Mouse (Mus musculus): ENCODE data around the gene Cyp21a1. TPM values are rescaled to one million over a fixed set of nuclear protein-coding genes. Genes with fewer than 3 reads are reported as not detected.
"Not testable (repeated sequence)": the region's sequence is repeated elsewhere in the genome, so short reads cannot be mapped to it uniquely, and the experiment has no call there.

The Cyp21a1 gene
- polyA plus RNA-seq, 1 experiment from 2014 or later: not detected

DNA sequence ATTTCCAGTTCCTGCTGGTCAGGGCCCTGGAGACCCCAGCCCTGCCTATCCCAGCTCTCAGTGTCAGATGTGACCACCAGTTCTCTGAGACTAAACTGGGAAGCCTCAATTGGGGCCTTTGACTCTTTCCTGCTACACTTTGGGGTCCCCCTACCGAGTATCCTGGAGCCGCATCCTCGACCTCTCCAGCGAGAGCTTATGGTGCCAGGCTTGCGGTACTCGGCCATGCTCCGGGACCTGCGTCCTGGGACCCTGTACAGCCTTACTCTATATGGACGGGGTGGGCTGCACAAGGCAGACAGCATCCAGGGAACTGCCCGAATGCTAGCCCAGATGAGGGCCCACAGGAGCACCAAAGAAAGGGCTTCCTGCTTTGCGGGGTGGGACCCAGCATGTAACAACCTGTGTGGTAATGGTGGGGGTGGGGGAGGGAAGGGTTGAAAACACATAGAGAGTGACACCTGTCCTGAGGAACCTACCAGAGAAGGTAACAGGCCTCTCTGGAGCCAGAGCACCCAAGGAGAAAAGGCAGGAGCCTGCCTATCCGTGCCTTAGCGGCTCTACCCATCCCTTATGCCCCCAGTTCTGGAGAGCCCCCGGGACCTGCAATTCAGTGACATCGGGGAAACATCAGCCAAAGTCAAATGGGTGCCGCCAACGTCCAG, 5.4 kb downstream of the Cyp21a1 start:
- no peak overlapping the region for H3K4me3 ChIP-seq
- no peaks in the 10 kb centered on the region for H3K36me3 ChIP-seq
- no peak overlapping the region for H3K27ac ChIP-seq
- DNase-seq (ENCODE audit: low spot score): peak; percentile 50
- no peaks in the 10 kb centered on the region for H3K4me1 ChIP-seq
- H3K9me3 ChIP-seq: no peaks in the 10 kb centered on the region
- H3K27me3 ChIP-seq (ENCODE audit: insufficient read depth, poor library complexity, severe bottlenecking): no peaks in the 10 kb centered on the region
- WGBS: 84% methylated on average over 14 of the region's 17 CpGs

DNA sequence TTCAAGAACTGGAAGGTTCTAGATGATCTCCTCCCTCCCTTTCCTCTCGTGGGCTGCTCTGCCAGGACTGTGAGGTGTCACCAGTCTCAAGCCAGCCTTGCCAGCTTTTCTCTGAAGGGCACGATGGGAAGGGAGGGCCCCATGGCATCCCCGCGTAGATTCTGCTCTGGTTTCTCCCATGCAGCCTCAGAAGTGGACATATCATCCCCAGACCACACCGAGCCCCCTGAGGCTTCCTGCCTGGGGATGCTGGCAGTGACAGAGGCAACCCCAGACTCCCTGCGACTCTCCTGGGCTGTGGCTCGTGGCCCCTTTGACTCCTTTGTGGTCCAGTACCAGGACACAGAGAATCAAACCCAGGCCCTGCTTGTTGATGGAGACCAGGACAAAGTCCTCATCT, 6.3 kb downstream of the Cyp21a1 start:
- 80% methylated on average over 7 of the region's 7 CpGs for WGBS
- H3K27ac ChIP-seq; H3K36me3 ChIP-seq; H3K4me1 ChIP-seq; H3K9me3 ChIP-seq; H3K4me3 ChIP-seq; H3K27me3 ChIP-seq (ENCODE audit: insufficient read depth, poor library complexity, severe bottlenecking): not testable (repeated sequence)
- DNase-seq (ENCODE audit: low spot score): peak; percentile 71

GRCm38 (mm10) chr17:34797211-34797995, 7.0 kb downstream of the Cyp21a1 start:
- 78% methylated on average over 10 of the region's 10 CpGs for WGBS

DNA sequence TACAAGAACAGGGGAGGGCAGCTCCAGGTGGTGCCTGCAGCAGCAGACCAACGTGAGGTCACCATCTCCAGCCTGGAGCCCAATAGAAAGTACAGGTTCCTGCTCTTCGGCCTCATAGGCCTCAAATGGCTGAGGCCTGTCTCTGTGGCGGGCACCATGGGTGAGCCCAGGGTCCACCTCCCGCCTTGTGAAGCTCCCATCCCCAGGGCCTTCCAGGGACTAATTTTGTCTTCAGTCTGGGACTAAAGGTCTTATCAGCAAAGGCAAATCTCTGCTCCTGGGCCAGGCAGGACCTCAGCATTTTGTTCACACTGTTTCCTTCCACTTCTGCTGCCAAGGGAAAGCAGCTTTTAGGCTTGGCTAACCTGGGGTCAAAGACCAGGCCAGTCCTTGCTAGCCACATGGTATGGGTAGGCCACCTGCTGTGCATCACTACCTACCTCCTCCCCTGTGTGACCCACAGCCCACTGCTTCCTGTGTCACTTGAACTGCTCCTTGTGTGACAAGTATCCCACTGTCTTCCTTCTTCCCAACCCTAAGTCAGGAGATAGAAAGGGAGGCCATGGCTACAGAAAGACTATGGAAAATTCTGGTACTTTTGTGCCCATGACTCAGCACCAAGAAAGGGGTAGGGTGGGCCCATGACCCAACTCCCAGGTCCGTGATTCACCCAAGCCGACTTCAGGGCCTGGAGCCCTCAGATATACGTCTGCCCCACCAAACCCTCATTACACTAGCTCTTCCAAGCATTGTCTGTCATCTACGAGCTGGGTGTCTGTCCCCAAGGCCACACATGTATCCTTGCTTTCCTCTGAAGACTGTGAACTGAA, 7.8 kb downstream of the Cyp21a1 start:
- DNase-seq (ENCODE audit: low spot score): peak; percentile 62
- 74% methylated on average over 8 of the region's 8 CpGs for WGBS
- H3K27me3 ChIP-seq (ENCODE audit: insufficient read depth, poor library complexity, severe bottlenecking): no peaks in the 10 kb centered on the region
- no peak overlapping the region for H3K27ac ChIP-seq
- no peaks in the 10 kb centered on the region for H3K4me1 ChIP-seq
- H3K4me3 ChIP-seq: no peak overlapping the region
- no peaks in the 10 kb centered on the region for H3K36me3 ChIP-seq
- H3K9me3 ChIP-seq: no peaks in the 10 kb centered on the region

More at GRCm38 (mm10) chr17:34797211-34797995, 7.0 kb downstream of the Cyp21a1 start:
- not testable (repeated sequence) for H3K27ac ChIP-seq; H3K9me3 ChIP-seq; H3K4me3 ChIP-seq; H3K4me1 ChIP-seq; H3K27me3 ChIP-seq (ENCODE audit: insufficient read depth, poor library complexity, severe bottlenecking); H3K36me3 ChIP-seq
- peak; percentile 48 for DNase-seq (ENCODE audit: low spot score)

DNA sequence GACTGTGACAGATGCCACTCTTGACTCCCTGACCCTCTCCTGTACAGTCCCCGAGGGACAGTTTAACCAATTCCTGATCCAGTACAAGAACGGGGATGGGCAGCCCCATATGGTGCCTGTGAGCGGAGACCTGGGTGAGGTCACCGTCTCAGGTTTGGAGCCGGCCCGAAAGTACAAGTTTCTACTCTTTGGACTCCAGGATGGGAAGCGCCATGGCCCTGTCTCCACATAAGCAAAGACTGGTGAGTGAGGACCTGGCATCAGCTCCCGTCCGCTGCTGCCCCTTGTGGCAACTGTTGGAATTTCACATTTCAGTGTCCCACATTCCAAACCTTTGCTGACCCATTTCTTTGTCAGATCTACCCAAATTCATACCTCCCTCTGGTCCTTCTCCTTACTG, 8.7 kb downstream of the Cyp21a1 start:
- Histone ChIP-seq H3K9me3 (no peaks in the 10 kb centered on the region), H3K36me3 (no peaks in the 10 kb centered on the region), H3K4me1 (no peaks in the 10 kb centered on the region), H3K4me3 (no peak overlapping the region), H3K27ac (no peak overlapping the region), H3K27me3 (ENCODE audit: insufficient read depth, poor library complexity, severe bottlenecking) (no peaks in the 10 kb centered on the region)
- WGBS: 60% methylated on average over 9 of the region's 9 CpGs
- DNase-seq (ENCODE audit: low spot score): peak; percentile 59

DNA sequence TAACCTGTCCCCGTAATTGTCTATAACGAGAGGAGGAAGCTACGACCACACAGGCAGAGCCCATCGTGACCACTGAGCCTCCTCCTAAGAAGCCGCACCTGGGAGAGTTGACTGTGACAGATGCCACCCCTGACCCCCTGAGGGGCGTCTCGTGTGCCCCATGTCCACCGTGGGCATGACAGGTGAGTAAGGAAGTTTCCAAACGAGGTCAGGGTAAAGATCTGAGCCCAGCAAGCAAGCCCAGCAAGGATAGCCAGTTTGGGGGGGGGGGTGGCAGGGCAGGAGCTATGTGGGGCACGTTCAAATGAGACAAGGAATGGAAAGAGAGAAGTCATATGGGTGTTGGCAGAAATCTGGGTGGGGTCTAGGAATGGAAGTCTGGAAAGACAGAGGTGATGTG, 9.3 kb downstream of the Cyp21a1 start:
- H3K4me3 ChIP-seq: no peak overlapping the region
- WGBS: 85% methylated on average over 10 of the region's 10 CpGs
- H3K27me3 ChIP-seq (ENCODE audit: insufficient read depth, poor library complexity, severe bottlenecking): no peaks in the 10 kb centered on the region
- H3K27ac ChIP-seq: no peak overlapping the region
- DNase-seq (ENCODE audit: low spot score): no peak
- no peaks in the 10 kb centered on the region for H3K9me3 ChIP-seq
- H3K36me3 ChIP-seq: no peaks in the 10 kb centered on the region
- H3K4me1 ChIP-seq: no peaks in the 10 kb centered on the region

DNA sequence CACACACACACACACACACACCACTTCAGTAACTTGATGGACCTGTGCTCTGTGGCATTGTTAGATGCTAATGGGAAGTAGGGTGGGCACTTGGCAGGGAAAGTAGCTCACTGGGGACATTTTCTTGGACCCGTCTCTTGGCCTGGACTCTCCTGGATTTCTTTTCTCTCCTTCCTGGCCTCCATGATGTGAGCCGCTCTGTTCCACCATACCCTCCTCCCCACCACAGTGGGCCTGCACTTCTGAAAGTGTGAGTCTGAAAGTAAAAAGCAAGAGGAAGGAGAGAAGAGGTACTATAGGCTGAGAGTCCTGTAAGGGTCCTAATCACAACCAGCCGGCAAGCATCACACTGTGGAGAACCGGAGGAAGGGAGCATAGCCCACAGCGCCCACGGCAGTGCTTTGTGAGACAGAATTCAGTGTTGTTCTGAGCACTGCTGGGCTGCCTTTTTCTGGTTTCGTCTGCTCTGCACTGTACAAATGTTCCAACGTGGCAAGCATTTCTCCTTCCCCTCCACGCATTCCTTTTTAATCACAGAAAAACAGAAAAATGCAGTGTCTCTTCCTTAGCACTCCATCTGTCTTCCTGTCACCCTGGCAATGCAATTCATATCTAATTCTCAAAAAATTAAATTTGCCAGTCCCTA, 26.6 kb downstream of the Cyp21a1 start:
- H3K27me3 ChIP-seq (ENCODE audit: insufficient read depth, poor library complexity, severe bottlenecking): no peaks in the 10 kb centered on the region
- WGBS: 71% methylated on average over 9 of the region's 9 CpGs
- peaks cover 17% of the 10 kb centered on the region for H3K9me3 ChIP-seq
- H3K36me3 ChIP-seq: no peaks in the 10 kb centered on the region
- no peaks in the 10 kb centered on the region for H3K4me1 ChIP-seq
- DNase-seq (ENCODE audit: low spot score): no peak
- no peak overlapping the region for H3K4me3 ChIP-seq
- H3K27ac ChIP-seq: no peak overlapping the region

DNA sequence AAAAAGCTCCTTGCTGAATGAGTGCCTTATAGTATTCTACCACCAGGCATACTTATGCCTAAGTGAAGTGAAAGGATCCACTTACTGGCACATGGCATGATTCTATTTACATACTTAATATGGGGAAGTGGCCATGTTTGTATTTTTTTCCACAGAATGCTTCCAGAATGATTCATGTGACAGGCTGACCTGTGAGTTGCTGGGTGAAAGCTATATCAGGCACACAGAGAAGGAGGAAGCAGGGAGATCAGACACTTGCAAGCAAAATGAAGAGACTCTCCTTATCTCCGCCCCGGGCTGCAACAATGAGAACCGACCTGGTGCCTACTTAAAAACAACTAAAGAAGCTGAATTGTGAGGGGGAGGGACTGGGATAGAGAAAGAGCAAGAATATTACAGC, 42.9 kb downstream of the Cyp21a1 start:
- WGBS: 65% methylated on average over 3 of the region's 3 CpGs
- Histone ChIP-seq H3K9me3 (no peaks in the 10 kb centered on the region), H3K4me3 (no peak overlapping the region)

More for the DNA sequence above, 42.9 kb downstream of the Cyp21a1 start:
- DNase-seq (ENCODE audit: low spot score): no peak
- Histone ChIP-seq H3K36me3 (no peaks in the 10 kb centered on the region), H3K27me3 (ENCODE audit: insufficient read depth, poor library complexity, severe bottlenecking) (no peaks in the 10 kb centered on the region), H3K27ac (no peak overlapping the region), H3K4me1 (no peaks in the 10 kb centered on the region)

Small RNA genes lying within 50 kb of the gene (microRNA-seq; reads per million reads assigned to microRNA genes)
- gene Gm27471 (not detected), gene Mir6970 (1.3 reads per million), gene Mir6971 (not detected)

Other genes starting within 250 kb of the Cyp21a1 start
- 6.4 and 8.4 TPM in 2 replicates for gene Notch4, start 240.3 kb downstream of the Cyp21a1 start, polyA plus RNA-seq (2016; fragmentation: Nextera tagmentation; extraction: Ambion mirVana)
- 6.8 and 11.0 TPM in 2 replicates for gene Gpsm3, start 214.8 kb downstream of the Cyp21a1 start, polyA plus RNA-seq (2016; fragmentation: Nextera tagmentation; extraction: Ambion mirVana)
- gene Pbx2, start 213.3 kb downstream of the Cyp21a1 start, polyA plus RNA-seq (2016; fragmentation: Nextera tagmentation; extraction: Ambion mirVana): 10.2 and 16.6 TPM in 2 replicates
- 5.3 and 5.6 TPM in 2 replicates for gene Ager, start 206.7 kb downstream of the Cyp21a1 start, polyA plus RNA-seq (2016; fragmentation: Nextera tagmentation; extraction: Ambion mirVana)
- 139 and 157 TPM in 2 replicates for gene Rnf5, start 200.9 kb downstream of the Cyp21a1 start, polyA plus RNA-seq (2016; fragmentation: Nextera tagmentation; extraction: Ambion mirVana)
- gene Agpat1, start 200.3 kb downstream of the Cyp21a1 start, polyA plus RNA-seq (2016; fragmentation: Nextera tagmentation; extraction: Ambion mirVana): 44.8 and 57.8 TPM in 2 replicates
- gene Egfl8, start 188.6 kb downstream of the Cyp21a1 start, polyA plus RNA-seq (2016; fragmentation: Nextera tagmentation; extraction: Ambion mirVana): 0.49 and 1.7 TPM in 2 replicates
- 24.3 and 27.5 TPM in 2 replicates for gene Ppt2, start 176.1 kb downstream of the Cyp21a1 start, polyA plus RNA-seq (2016; fragmentation: Nextera tagmentation; extraction: Ambion mirVana)
- 0.11 TPM in 1 of 2 replicates, not detected in the other for gene Prrt1, start 175.0 kb downstream of the Cyp21a1 start, polyA plus RNA-seq (2016; fragmentation: Nextera tagmentation; extraction: Ambion mirVana)
- 12.6 TPM in 2 replicates for gene Fkbpl, start 159.8 kb downstream of the Cyp21a1 start, polyA plus RNA-seq (2016; fragmentation: Nextera tagmentation; extraction: Ambion mirVana)
- gene Atf6b, start 157.4 kb downstream of the Cyp21a1 start, polyA plus RNA-seq (2016; fragmentation: Nextera tagmentation; extraction: Ambion mirVana): 74.0 and 76.8 TPM in 2 replicates
- gene Tnxb, start 134.0 kb downstream of the Cyp21a1 start, polyA plus RNA-seq (2016; fragmentation: Nextera tagmentation; extraction: Ambion mirVana): 0.04 and 0.07 TPM in 2 replicates
- gene C4b, start 60.7 kb downstream of the Cyp21a1 start, polyA plus RNA-seq (2016; fragmentation: Nextera tagmentation; extraction: Ambion mirVana): not detected in 2 replicates
- gene Stk19, start 32.4 kb upstream of the Cyp21a1 start, polyA plus RNA-seq (2016; fragmentation: Nextera tagmentation; extraction: Ambion mirVana): 22.3 and 22.8 TPM in 2 replicates
- gene Dxo, start 32.5 kb upstream of the Cyp21a1 start, polyA plus RNA-seq (2016; fragmentation: Nextera tagmentation; extraction: Ambion mirVana): 48.1 and 62.2 TPM in 2 replicates
- 39.9 and 43.6 TPM in 2 replicates for gene Skiv2l, start 45.6 kb upstream of the Cyp21a1 start, polyA plus RNA-seq (2016; fragmentation: Nextera tagmentation; extraction: Ambion mirVana)
- gene Nelfe, start 45.8 kb upstream of the Cyp21a1 start, polyA plus RNA-seq (2016; fragmentation: Nextera tagmentation; extraction: Ambion mirVana): 89.6 and 104 TPM in 2 replicates
- gene Cfb, start 58.0 kb upstream of the Cyp21a1 start, polyA plus RNA-seq (2016; fragmentation: Nextera tagmentation; extraction: Ambion mirVana): 1.3 and 11.4 TPM in 2 replicates
- gene Zbtb12, start 74.9 kb upstream of the Cyp21a1 start, polyA plus RNA-seq (2016; fragmentation: Nextera tagmentation; extraction: Ambion mirVana): 2.2 and 4.1 TPM in 2 replicates
- not detected in 2 replicates for gene Gm20547, start 77.5 kb upstream of the Cyp21a1 start, polyA plus RNA-seq (2016; fragmentation: Nextera tagmentation; extraction: Ambion mirVana)
- 0.67 and 1.6 TPM in 2 replicates for gene C2, start 93.7 kb upstream of the Cyp21a1 start, polyA plus RNA-seq (2016; fragmentation: Nextera tagmentation; extraction: Ambion mirVana)
- 46.3 and 66.0 TPM in 2 replicates for gene Ehmt2, start 93.9 kb upstream of the Cyp21a1 start, polyA plus RNA-seq (2016; fragmentation: Nextera tagmentation; extraction: Ambion mirVana)
- gene Slc44a4, start 109.9 kb upstream of the Cyp21a1 start, polyA plus RNA-seq (2016; fragmentation: Nextera tagmentation; extraction: Ambion mirVana): 0.10 and 0.41 TPM in 2 replicates
- gene Neu1, start 126.7 kb upstream of the Cyp21a1 start, polyA plus RNA-seq (2016; fragmentation: Nextera tagmentation; extraction: Ambion mirVana): 21.3 and 25.5 TPM in 2 replicates
- 0.20 TPM in 1 of 2 replicates, not detected in the other for gene Hspa1b, start 154.7 kb upstream of the Cyp21a1 start, polyA plus RNA-seq (2016; fragmentation: Nextera tagmentation; extraction: Ambion mirVana)
- 0.52 TPM in 1 of 2 replicates, not detected in the other for gene Gm20481, start 165.4 kb upstream of the Cyp21a1 start, polyA plus RNA-seq (2016; fragmentation: Nextera tagmentation; extraction: Ambion mirVana)
- gene Hspa1a, start 167.6 kb upstream of the Cyp21a1 start, polyA plus RNA-seq (2016; fragmentation: Nextera tagmentation; extraction: Ambion mirVana): 1.8 and 2.4 TPM in 2 replicates
- 1.6 and 1.7 TPM in 2 replicates for gene Hspa1l, start 168.1 kb upstream of the Cyp21a1 start, polyA plus RNA-seq (2016; fragmentation: Nextera tagmentation; extraction: Ambion mirVana)
- gene Lsm2, start 177.3 kb upstream of the Cyp21a1 start, polyA plus RNA-seq (2016; fragmentation: Nextera tagmentation; extraction: Ambion mirVana): 197 and 247 TPM in 2 replicates
- 112 and 166 TPM in 2 replicates for gene Vars, start 196.4 kb upstream of the Cyp21a1 start, polyA plus RNA-seq (2016; fragmentation: Nextera tagmentation; extraction: Ambion mirVana)
- 0.26 and 0.34 TPM in 2 replicates for gene Vwa7, start 212.0 kb upstream of the Cyp21a1 start, polyA plus RNA-seq (2016; fragmentation: Nextera tagmentation; extraction: Ambion mirVana)
- gene Sapcd1, start 223.5 kb upstream of the Cyp21a1 start, polyA plus RNA-seq (2016; fragmentation: Nextera tagmentation; extraction: Ambion mirVana): 3.3 and 4.0 TPM in 2 replicates
- 3.9 and 5.4 TPM in 2 replicates for gene Msh5, start 242.2 kb upstream of the Cyp21a1 start, polyA plus RNA-seq (2016; fragmentation: Nextera tagmentation; extraction: Ambion mirVana)
- gene Clic1, start 245.4 kb upstream of the Cyp21a1 start, polyA plus RNA-seq (2016; fragmentation: Nextera tagmentation; extraction: Ambion mirVana): 374 and 380 TPM in 2 replicates